ENCODE assay signal across 10 mouse cellular contexts in the genomic region with DNA sequence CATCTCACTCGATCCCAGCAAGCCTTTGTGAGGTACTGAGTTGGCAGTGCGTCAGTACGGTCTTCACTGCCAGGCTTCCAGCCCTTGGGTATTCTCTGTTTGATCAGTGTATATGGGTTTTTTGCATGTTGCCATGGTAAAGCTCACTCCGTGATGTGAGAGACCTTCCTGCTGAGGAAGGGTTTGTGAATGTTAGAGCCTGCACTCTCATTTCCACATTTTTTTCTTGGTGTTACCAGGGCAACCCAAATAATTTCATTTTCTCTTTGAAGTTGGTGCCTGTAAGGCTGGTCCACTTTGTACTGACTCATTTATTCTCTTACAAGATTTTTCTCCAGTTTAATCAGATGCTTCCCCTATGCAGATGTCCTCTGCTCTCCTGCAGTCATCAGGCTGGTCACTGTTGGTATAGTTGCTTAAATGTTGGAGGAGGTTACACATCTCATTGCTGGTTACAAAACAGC. TPM values are rescaled to one million over a fixed set of nuclear protein-coding genes. Genes with fewer than 3 reads are reported as not detected.
DNase-seq lines count a peak whose midpoint lies in the region; ATAC-seq lines count a peak whose summit lies in the region.
"Had no signal": no experiment of that assay in that cellular context is flagged by ENCODE, and none has a peak within 500 bp of the region (broad histone marks: within the 10 kb centered on the region; RNA-seq: fewer than 3 reads in every experiment).

No protein-coding gene starts in this region.

- H3K36me3 ChIP-seq in hindbrain, embryonic 12.5 days: no peaks in the 10 kb centered on the region
- H3K36me3 ChIP-seq in hindbrain, embryonic 11.5 days (ENCODE audit: control insufficient read depth, insufficient read depth, low read length): no peaks in the 10 kb centered on the region

- H3K4me3 ChIP-seq in hindbrain, embryonic 12.5 days: no peak overlapping the region
- no peak overlapping the region for H3K4me3 ChIP-seq in hindbrain, embryonic 11.5 days (ENCODE audit: low read depth, low read length)
- H3K4me3 ChIP-seq: lung, embryonic 15.5 days had no signal

- DNase-seq in hindbrain, embryonic 11.5 days (ENCODE audit: low spot score): no peak
- peak; percentile 48 for DNase-seq in adrenal gland, postnatal 10 days
- DNase-seq in layer of hippocampus, adult 18-20 months (ENCODE audit: low spot score in 2 of 2): peak; percentile 13 to 51
- no peak for DNase-seq in retina, embryonic 14.5 days (ENCODE audit: low spot score)
- DNase-seq in urinary bladder, postnatal 4 days (ENCODE audit: low spot score in 2 of 2): no peak
- no peak for DNase-seq in kidney, postnatal 4 days

- 58% methylated on average over 4 of the region's 4 CpGs for WGBS in hindbrain, embryonic 12.5 days
- WGBS in hindbrain, embryonic 11.5 days: 73% methylated on average over 4 of the region's 4 CpGs

- H3K27me3 ChIP-seq in hindbrain, embryonic 12.5 days: no peaks in the 10 kb centered on the region
- no peaks in the 10 kb centered on the region for H3K27me3 ChIP-seq in hindbrain, embryonic 11.5 days (ENCODE audit: control insufficient read depth, insufficient read depth, low read length)
- H3K27me3 ChIP-seq: lung, embryonic 15.5 days had no signal

- H3K9ac ChIP-seq in hindbrain, embryonic 12.5 days: no peak overlapping the region
- H3K9ac ChIP-seq in hindbrain, embryonic 11.5 days (ENCODE audit: low read depth, low read length): no peak overlapping the region
- H3K9ac ChIP-seq: lung, embryonic 15.5 days had no signal

- 0 out of 2 replicates have a peak, but pooled peaks have one; percentile 46 for ATAC-seq in hindbrain, embryonic 12.5 days (ENCODE audit: low FRiP score)
- no peak for ATAC-seq in hindbrain, embryonic 11.5 days (ENCODE audit: low FRiP score)
- peak; percentile 91 for ATAC-seq in neutrophil, adult 5-6 weeks (ENCODE audit: extremely low read depth, insufficient number of reproducible peaks, low FRiP score, poor library complexity, severe bottlenecking)

- no peak overlapping the region for H3K27ac ChIP-seq in hindbrain, embryonic 12.5 days
- H3K27ac ChIP-seq in hindbrain, embryonic 11.5 days (ENCODE audit: low read depth, low read length): no peak overlapping the region
- H3K27ac ChIP-seq: kidney, postnatal 0 days; lung, embryonic 15.5 days had no signal

- H3K4me1 ChIP-seq in hindbrain, embryonic 12.5 days: no peaks in the 10 kb centered on the region
- no peaks in the 10 kb centered on the region for H3K4me1 ChIP-seq in hindbrain, embryonic 11.5 days (replicated peaks; ENCODE audit: control insufficient read depth, insufficient read depth, low read length)
- H3K4me1 ChIP-seq: lung, embryonic 15.5 days had no signal

- H3K9me3 ChIP-seq in hindbrain, embryonic 12.5 days (replicated peaks): 0 out of 2 replicates have a peak, but pooled peaks cover 5% of the 10 kb centered on the region
- no peaks in the 10 kb centered on the region for H3K9me3 ChIP-seq in hindbrain, embryonic 11.5 days (ENCODE audit: control insufficient read depth, low read length)
- H3K9me3 ChIP-seq: lung, embryonic 15.5 days had no signal

- H3K4me2 ChIP-seq in hindbrain, embryonic 12.5 days (replicated peaks): no peak overlapping the region
- no peak overlapping the region for H3K4me2 ChIP-seq in hindbrain, embryonic 11.5 days (replicated peaks; ENCODE audit: low read depth, low read length)
- H3K4me2 ChIP-seq: lung, embryonic 15.5 days had no signal

RNA-seq across cellular contexts. Expression of gene Lrrc8c, which starts 38.6 kb away (rescaled TPM):
- 13.4 and 15.8 TPM in 2 replicates for polyA plus RNA-seq in hindbrain, embryonic 12.5 days (2016; fragmentation: Nextera tagmentation; extraction: Ambion mirVana)
- 13.5 and 15.7 TPM in 2 replicates for polyA plus RNA-seq in hindbrain, embryonic 11.5 days (2014; fragmentation: Nextera tagmentation; extraction: Ambion mirVana)
- total RNA-seq in adrenal gland, postnatal 10 days (2021): 10 to 100 TPM; 27.1 to 28.4 TPM
- 10 to 100 TPM; 29.8 to 35.1 TPM for total RNA-seq in layer of hippocampus, adult 18-20 months (2021)
- 14.7 and 15.8 TPM in 2 replicates for total RNA-seq in neutrophil, adult 5-6 weeks (2017)

Comparison
In these comparisons a context has a peak if more than half of its experiments do, and no peak if none do; other contexts are left out.
1. DNase-seq: peak in adrenal gland, postnatal 10 days (single experiment) and layer of hippocampus, adult 18-20 months (2 of 2); none in hindbrain, embryonic 11.5 days (single experiment), retina, embryonic 14.5 days (single experiment), urinary bladder, postnatal 4 days (0 of 2) and kidney, postnatal 4 days (0 of 2).